Mouse (Mus musculus) brain, embryonic 14.5 days (tissue): ENCODE measurements around the gene Enpp3.

Experiments used
- CTCF ChIP-seq: fragments of 200-500 bp; IDR thresholded peaks from 2 replicates; pipeline ENCODE4 v1.5.1; 2012; ENCODE audit warnings: inconsistent platforms, mild to moderate bottlenecking, moderate library complexity, borderline replicate concordance; ENCODE audit not compliant: insufficient read depth, insufficient read length; ENCODE audit errors: extremely low read depth
- POLR2A ChIP-seq: fragments of 200-500 bp; IDR thresholded peaks from 2 replicates; pipeline ENCODE4 v1.6.1; 2012; ENCODE audit warnings: mild to moderate bottlenecking, inconsistent platforms, borderline replicate concordance; ENCODE audit not compliant: poor library complexity, insufficient read depth, insufficient read length, severe bottlenecking; ENCODE audit errors: extremely low read depth

DNA sequence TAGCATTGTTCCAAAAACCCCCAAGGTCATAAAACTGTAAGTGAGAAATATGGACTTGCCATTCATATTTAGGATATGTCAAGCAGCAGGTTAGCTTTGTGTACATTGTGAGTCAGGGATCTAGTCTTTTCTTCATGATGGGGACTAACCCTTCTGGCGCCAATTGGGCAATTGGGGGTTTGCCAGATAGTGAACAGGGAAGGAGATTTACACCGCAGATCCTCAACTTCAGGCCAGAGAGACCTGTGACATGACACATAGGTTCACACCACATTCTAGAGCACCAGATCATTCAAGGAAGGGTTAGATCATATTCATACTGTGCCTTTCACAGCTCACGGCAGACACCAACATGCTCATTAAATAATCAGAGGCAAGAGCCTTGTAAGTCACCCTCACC is 58.7 kb downstream of the Enpp3 start:
- TF ChIP-seq POLR2A (no peak), CTCF (no peak)
